Mouse (Mus musculus) hindbrain, embryonic 11.5 days (tissue): Measurements from ENCODE around the gene 4921524J17Rik. TPM values are rescaled to one million over a fixed set of nuclear protein-coding genes. Genes with fewer than 3 reads are reported as not detected.

Experiments used
- ATAC-seq: fragments of 200-750 bp; cut with Nextera tagmentation; 2 replicates; pipeline ENCODE4 v1.8.0; 2017; ENCODE audit warnings: mild to moderate bottlenecking, moderate TSS enrichment, moderate library complexity; ENCODE audit not compliant: low FRiP score
- DNase-seq: peaks from one replicate; pipeline ENCODE4 v3.0.0-alpha.2; 2015; ENCODE audit warnings: low spot score
- H3K27ac ChIP-seq: fragments of 300-500 bp; sonication (generic); 2 replicates; pipeline ENCODE4 v1.5.1; 2014; ENCODE audit warnings: mild to moderate bottlenecking, low read depth, low read length
- H3K27me3 ChIP-seq: fragments of 300-500 bp; sonication (generic); 2 replicates; pipeline ENCODE4 v1.6.1; 2014; ENCODE audit warnings: mild to moderate bottlenecking, low read length, moderate library complexity, mixed read lengths; ENCODE audit not compliant: control insufficient read depth, insufficient read depth
- H3K36me3 ChIP-seq: fragments of 300-500 bp; sonication (generic); 2 replicates; pipeline ENCODE4 v1.6.1; 2014; ENCODE audit warnings: mild to moderate bottlenecking, low read length, moderate library complexity, mixed read lengths; ENCODE audit not compliant: control insufficient read depth, insufficient read depth
- H3K4me1 ChIP-seq: fragments of 300-500 bp; sonication (generic); replicated peaks from 2 replicates; pipeline ENCODE4 v1.6.1; 2014; ENCODE audit warnings: low read length, mixed read lengths; ENCODE audit not compliant: control insufficient read depth, insufficient read depth
- H3K4me2 ChIP-seq: fragments of 300-500 bp; sonication (generic); replicated peaks from 2 replicates; pipeline ENCODE4 v1.6.1; 2014; ENCODE audit warnings: mild to moderate bottlenecking, low read depth, low read length
- H3K4me3 ChIP-seq: fragments of 300-500 bp; sonication (generic); 2 replicates; pipeline ENCODE4 v1.5.1; 2014; ENCODE audit warnings: low read depth, low read length
- H3K9ac ChIP-seq: fragments of 300-500 bp; sonication (generic); 2 replicates; pipeline ENCODE4 v1.6.1; 2014; ENCODE audit warnings: low read depth, low read length
- H3K9me3 ChIP-seq: fragments of 300-500 bp; sonication (generic); 2 replicates; pipeline ENCODE4 v1.6.1; 2016; ENCODE audit warnings: low read length; ENCODE audit not compliant: control insufficient read depth
- WGBS: fragments of 180-500 bp; shearing (Covaris S2); extraction: QIAGEN DNeasy Blood & Tissue Kit; methylation state at CpG from one replicate; pipeline ENCODE4 v1.1.7; 2014; 5-methylcytosine and 5-hydroxymethylcytosine counted together
- polyA plus RNA-seq: library from polyadenylated mRNA; unstranded; fragments of >200 nt; fragmentation: Nextera tagmentation; extraction: Ambion mirVana; gene quantifications from 2 replicates; pipeline ENCODE4 v1.2.1, GENCODE M21; 2014

4921524J17Rik gene
- polyA plus RNA-seq, 1 experiment from 2014 or later, result 50.2 TPM

DNA sequence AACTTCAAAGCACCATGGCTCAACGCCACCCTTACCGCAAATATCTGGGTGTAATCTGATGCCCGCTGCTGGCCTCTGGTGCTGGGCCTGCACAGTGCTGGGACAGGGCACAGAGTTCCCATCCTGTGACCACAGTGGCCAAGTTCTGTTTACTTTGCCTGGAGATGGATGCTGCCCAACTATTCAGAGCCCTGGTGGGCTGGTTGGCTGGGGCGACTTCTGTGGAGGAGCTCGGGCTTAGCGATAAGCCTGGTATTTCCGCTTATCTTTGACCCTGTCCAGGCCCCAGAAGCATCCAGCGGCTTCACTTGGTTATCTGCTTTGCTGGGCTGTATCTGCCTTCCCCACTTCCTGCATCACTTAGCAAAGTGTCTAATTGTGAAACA lies 51.8 kb downstream of the 4921524J17Rik start:
- Histone ChIP-seq H3K4me3 (no peak overlapping the region), H3K27me3 (no peaks in the 10 kb centered on the region), H3K4me2 (no peak overlapping the region), H3K9me3 (no peaks in the 10 kb centered on the region), H3K4me1 (no peaks in the 10 kb centered on the region), H3K27ac (no peak overlapping the region), H3K9ac (no peak overlapping the region), H3K36me3 (no peaks in the 10 kb centered on the region)
- ATAC-seq (no peak), DNase-seq (no peak)
- WGBS, result 80% methylated on average over 8 of the region's 8 CpGs

DNA sequence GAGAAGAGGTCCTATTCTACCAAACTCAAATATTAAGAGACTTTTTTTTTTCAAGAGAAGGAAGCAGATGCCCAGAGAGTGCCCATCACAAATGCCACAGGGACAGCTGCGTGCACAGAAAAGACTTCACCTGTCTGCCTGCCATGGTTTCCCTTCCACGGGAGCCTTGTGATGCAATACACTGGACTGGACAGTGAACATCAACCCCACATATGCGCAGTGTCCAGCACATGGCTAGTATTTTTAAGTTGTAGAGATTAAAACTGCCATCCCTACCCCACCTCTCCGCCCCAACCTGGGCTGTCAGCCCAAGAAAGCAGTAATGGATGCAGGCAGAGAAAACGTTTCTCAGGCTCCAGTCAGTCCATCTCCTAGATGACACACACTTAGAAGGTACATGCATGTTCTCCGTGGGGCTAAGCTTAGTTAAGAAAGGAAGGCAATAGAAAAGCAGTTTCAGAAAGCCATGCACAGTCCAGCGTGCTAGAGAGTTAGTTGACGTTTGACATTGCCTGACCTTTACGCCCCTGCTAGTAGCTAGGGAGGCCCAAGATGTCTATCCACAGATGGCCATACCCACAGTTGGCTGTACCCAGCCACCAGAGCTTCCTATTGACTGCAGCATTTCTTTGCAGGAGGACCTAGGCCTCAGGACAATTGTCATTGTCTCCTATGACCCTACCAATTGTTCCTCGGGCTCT lies 52.4 kb downstream of the 4921524J17Rik start:
- Histone ChIP-seq H3K4me1 (no peaks in the 10 kb centered on the region), H3K27me3 (no peaks in the 10 kb centered on the region), H3K36me3 (no peaks in the 10 kb centered on the region), H3K9me3 (no peaks in the 10 kb centered on the region), H3K4me2 (no peak overlapping the region), H3K4me3 (no peak overlapping the region), H3K27ac (no peak overlapping the region), H3K9ac (no peak overlapping the region)
- DNase-seq (no peak), ATAC-seq (no peak)
- WGBS, result 83% methylated on average over 10 of the region's 10 CpGs

DNA sequence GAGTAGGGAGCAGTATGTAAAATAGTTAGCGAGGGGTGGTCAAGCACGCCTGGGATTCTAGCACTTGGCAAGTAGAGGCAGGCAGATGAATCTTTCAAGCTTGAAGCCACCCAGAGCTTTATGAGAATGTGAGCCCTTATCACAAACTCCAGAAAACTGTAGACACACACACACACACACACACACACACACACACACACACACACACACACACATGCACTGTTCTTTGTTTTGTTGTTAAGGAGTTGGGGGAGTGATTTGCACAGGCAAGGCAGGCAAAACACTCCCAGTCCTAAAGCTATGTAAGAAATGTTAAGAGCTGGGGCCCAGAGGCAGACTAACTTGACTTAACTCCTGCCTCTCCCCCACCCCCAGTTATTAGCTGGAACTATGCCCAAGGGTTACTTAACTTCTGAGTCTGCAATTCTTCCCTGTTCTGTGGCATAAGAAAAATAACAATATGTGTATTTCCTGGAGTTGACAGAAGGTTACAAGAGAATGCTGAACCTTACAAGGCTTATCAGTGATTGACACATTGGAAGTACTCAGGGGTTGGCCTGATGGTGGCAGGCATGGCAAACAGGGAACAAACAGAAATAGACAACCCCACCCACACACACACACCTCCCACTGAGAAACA lies 53.4 kb downstream of the 4921524J17Rik start:
- Histone ChIP-seq H3K36me3 (no peaks in the 10 kb centered on the region), H3K9me3 (no peaks in the 10 kb centered on the region), H3K4me3 (no peak overlapping the region), H3K27ac (no peak overlapping the region), H3K4me1 (no peaks in the 10 kb centered on the region), H3K4me2 (no peak overlapping the region), H3K27me3 (no peaks in the 10 kb centered on the region), H3K9ac (no peak overlapping the region)
- ATAC-seq, result no peak
- WGBS, result 21% methylated on average over 2 of the region's 2 CpGs
- no peak for DNase-seq

DNA sequence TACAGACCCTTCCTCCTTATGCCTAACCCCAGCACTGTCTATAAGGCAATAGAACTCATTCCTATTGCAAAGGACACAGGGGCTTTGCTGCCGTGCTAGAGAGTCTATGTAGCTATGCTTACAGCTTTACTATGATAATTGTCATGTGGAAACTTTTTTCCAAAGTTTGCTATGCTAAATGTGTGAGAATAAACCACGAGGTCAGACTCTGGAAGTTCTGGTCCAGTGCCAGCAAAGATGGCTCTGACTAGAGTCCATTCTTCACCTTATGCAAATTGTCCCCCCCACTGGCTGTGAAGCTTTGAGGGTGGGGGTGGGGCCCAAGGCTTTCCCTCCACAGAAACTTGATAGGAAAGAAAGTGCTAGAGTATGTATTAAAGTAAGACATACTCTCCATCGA lies 56.1 kb downstream of the 4921524J17Rik start:
- H3K36me3 ChIP-seq, result no peaks in the 10 kb centered on the region
- no peak overlapping the region for H3K27ac ChIP-seq
- H3K9ac ChIP-seq, result no peak overlapping the region
- DNase-seq, result no peak
- H3K9me3 ChIP-seq, result no peaks in the 10 kb centered on the region
- no peak overlapping the region for H3K4me2 ChIP-seq
- ATAC-seq, result no peak
- no peaks in the 10 kb centered on the region for H3K4me1 ChIP-seq
- WGBS, result 71% methylated on average over 3 of the region's 3 CpGs
- no peaks in the 10 kb centered on the region for H3K27me3 ChIP-seq
- H3K4me3 ChIP-seq, result no peak overlapping the region

DNA sequence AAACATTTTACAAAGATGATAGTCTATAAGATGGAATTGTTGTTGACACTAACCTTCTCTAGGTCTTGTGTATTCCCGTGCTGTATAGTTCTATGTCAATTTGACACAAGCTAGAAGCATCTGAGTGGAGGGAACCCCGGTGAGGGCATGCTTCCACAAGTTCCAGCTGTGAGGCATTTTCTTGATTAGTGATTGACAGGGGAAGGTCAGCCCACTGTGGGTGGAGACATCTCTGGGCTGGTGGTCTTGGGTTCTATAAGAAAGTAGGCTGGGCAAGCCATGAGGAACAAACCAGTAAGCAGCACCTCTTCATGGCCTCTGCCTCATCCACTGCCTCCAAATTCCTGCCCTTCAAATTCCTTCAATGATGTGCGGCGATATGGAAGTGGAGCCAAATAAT lies 58.3 kb downstream of the 4921524J17Rik start:
- no peaks in the 10 kb centered on the region for H3K36me3 ChIP-seq
- WGBS, result 65% methylated on average over 4 of the region's 4 CpGs
- no peak overlapping the region for H3K9ac ChIP-seq
- no peak overlapping the region for H3K4me3 ChIP-seq
- ATAC-seq (no peak), DNase-seq (no peak)
- no peak overlapping the region for H3K4me2 ChIP-seq
- no peaks in the 10 kb centered on the region for H3K27me3 ChIP-seq
- H3K9me3 ChIP-seq, result no peaks in the 10 kb centered on the region
- no peak overlapping the region for H3K27ac ChIP-seq
- H3K4me1 ChIP-seq, result no peaks in the 10 kb centered on the region

DNA sequence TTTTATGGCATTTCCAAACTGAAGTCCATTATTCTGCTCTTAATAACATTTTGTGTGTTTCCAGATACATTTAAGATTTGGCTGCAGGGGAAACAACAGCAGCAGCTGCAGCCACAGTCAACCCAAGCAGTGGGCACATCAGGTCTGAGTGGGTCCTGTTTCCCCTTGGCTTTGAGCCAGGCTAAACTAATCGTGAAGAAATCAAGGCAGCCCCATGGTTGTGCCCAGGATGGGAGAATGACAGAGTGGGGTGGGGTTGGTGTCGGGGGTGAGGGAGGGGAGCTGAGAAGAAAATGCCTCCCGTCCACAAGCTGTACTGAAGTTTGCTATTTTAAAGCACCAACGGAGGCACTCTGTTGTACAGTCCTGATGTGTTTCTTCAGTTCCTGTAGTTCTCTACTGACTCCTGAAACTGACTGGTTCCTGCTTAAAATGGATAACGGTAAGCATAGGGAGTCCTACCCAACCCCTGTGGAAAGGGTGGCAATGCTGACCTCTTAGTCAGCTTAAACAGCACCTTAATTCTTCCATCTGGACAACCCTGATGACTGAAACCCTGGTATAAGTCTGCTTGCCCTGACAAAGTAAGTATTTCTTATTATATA lies 59.1 kb downstream of the 4921524J17Rik start:
- Histone ChIP-seq H3K4me1 (no peaks in the 10 kb centered on the region), H3K27ac (no peak overlapping the region), H3K4me2 (no peak overlapping the region), H3K9ac (no peak overlapping the region), H3K4me3 (no peak overlapping the region), H3K36me3 (no peaks in the 10 kb centered on the region), H3K27me3 (no peaks in the 10 kb centered on the region), H3K9me3 (no peaks in the 10 kb centered on the region)
- ATAC-seq (no peak), DNase-seq (no peak)
- 79% methylated on average over 5 of the region's 5 CpGs for WGBS

DNA sequence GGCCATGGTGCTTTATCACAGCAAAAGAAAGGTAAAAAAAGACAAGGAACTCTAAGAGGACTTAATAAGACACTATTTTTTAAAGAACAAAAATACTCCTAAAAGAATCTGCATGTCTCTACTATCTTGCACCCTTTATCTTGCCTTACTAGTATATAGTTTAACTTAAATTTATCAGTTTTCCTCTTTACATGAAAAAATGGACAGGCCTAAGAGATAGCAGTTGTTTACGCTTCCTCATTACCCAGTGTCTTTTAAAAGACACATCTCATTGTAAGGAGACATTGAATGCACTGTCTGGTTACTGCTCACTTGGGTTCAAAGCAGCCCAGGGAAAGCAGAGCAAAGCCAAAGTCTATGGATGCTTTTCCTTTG lies 60.2 kb downstream of the 4921524J17Rik start:
- Histone ChIP-seq H3K27me3 (no peaks in the 10 kb centered on the region), H3K4me1 (no peaks in the 10 kb centered on the region), H3K27ac (no peak overlapping the region), H3K4me3 (no peak overlapping the region), H3K9me3 (no peaks in the 10 kb centered on the region), H3K4me2 (no peak overlapping the region), H3K36me3 (no peaks in the 10 kb centered on the region), H3K9ac (no peak overlapping the region)
- no peak for ATAC-seq
- DNase-seq, result no peak
- WGBS, result 92% methylated on average over 1 of the region's 1 CpGs

DNA sequence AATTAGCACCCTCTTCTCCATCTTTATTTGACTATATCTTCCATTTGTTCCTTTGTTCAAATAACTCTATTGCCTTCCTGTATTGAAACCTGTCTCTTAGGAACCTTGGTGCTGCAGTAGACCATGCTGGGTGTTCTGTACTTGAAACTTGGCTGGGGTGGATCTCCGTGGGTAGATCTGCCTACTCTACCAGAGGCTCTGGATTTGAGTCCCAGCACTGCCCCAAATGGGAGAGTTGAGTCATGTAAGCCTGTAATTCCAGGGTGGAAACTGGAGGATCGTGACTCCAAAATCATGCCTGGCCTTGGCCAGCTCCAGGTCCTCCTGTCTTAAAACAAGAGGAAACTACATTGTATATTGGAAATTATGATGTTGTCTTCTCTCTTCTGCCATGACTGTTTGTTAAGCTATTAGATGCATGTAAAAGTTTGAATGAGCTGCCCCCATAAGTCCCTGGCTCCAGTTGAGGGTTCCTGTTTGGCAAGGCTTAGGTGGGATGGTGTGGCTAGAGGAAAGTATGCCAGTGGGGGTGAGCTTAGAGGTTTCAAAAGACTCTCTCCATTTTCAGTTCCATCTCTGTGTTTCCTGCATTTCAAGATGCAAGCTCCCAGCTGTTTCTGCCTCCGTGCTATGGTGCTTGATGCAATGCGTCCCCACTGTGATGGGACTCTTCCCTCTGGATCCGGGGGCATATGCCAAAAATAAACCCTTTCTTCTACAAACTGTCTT lies 60.7 kb downstream of the 4921524J17Rik start:
- Histone ChIP-seq H3K9me3 (no peaks in the 10 kb centered on the region), H3K4me2 (no peak overlapping the region), H3K9ac (no peak overlapping the region), H3K4me3 (no peak overlapping the region), H3K4me1 (no peaks in the 10 kb centered on the region), H3K36me3 (no peaks in the 10 kb centered on the region), H3K27me3 (no peaks in the 10 kb centered on the region), H3K27ac (no peak overlapping the region)
- 78% methylated on average over 5 of the region's 5 CpGs for WGBS
- no peak for ATAC-seq
- no peak for DNase-seq
